Mouse (Mus musculus) myocyte (in vitro differentiated cells): ENCODE measurements around the gene Mtx1. TPM values are rescaled to one million over a fixed set of nuclear protein-coding genes. Genes with fewer than 3 reads are reported as not detected.

ENCODE experiments used
- H3K27me3 ChIP-seq: one replicate; pipeline ENCODE4 v1.6.1; 2011; ENCODE audit not compliant: control insufficient read depth, insufficient read depth, insufficient read length
- H3K36me3 ChIP-seq: one replicate; pipeline ENCODE4 v1.6.1; 2011; ENCODE audit not compliant: control insufficient read depth, insufficient read depth
- H3K4me2 ChIP-seq: one replicate; pipeline ENCODE4 v1.6.1; 2011; ENCODE audit warnings: low read depth, control low read depth
- H3K4me3 ChIP-seq: one replicate; pipeline ENCODE4 v1.5.1; 2011; ENCODE audit warnings: mild to moderate bottlenecking, control low read depth, moderate library complexity
- H3K79me2 ChIP-seq: one replicate; pipeline ENCODE4 v1.6.1; 2011; ENCODE audit not compliant: control insufficient read depth, insufficient read depth
- H3ac ChIP-seq: one replicate; pipeline ENCODE4 v1.6.1; 2011; ENCODE audit not compliant: control insufficient read depth, insufficient read length
- CEBPB ChIP-seq: IDR thresholded peaks from 2 replicates; pipeline ENCODE4 v1.6.1; 2011; ENCODE audit warnings: mild to moderate bottlenecking, moderate library complexity; ENCODE audit not compliant: poor library complexity, insufficient read depth, severe bottlenecking
- E2F4 ChIP-seq: IDR thresholded peaks from one replicate; pipeline ENCODE4 v1.6.1; 2011; ENCODE audit warnings: mild to moderate bottlenecking, control low read depth, moderate library complexity; ENCODE audit not compliant: insufficient read depth
- MAX ChIP-seq: IDR thresholded peaks from one replicate; pipeline ENCODE4 v1.6.1; 2011; ENCODE audit warnings: low read depth, mild to moderate bottlenecking, control low read depth
- MYOD1 ChIP-seq, 3 experiments: IDR thresholded peaks; one replicate each; pipeline ENCODE4 v1.6.1; 2011; ENCODE audit warnings: control low read depth in 2 of 3, low read depth in 2 of 3, mild to moderate bottlenecking in 2 of 3, moderate library complexity in 1 of 3; ENCODE audit not compliant: insufficient read length in 2 of 3, control insufficient read depth in 1 of 3
- MYOG ChIP-seq, 3 experiments: IDR thresholded peaks; one replicate each; pipeline ENCODE4 v1.6.1; 2011; ENCODE audit warnings: control low read depth in 2 of 3, low read depth in 2 of 3, mild to moderate bottlenecking in 2 of 3; ENCODE audit not compliant: insufficient read length in 2 of 3, control insufficient read depth in 1 of 3, insufficient read depth in 1 of 3
- POLR2A ChIP-seq: IDR thresholded peaks from one replicate; pipeline ENCODE4 v1.6.1; 2011; ENCODE audit warnings: low read depth, mild to moderate bottlenecking, control low read depth, moderate library complexity; ENCODE audit not compliant: insufficient read length
- POLR2AphosphoS2 ChIP-seq: IDR thresholded peaks from one replicate; pipeline ENCODE4 v1.6.1; 2011; ENCODE audit warnings: low read depth, control low read depth; ENCODE audit not compliant: insufficient read length
- REST ChIP-seq: IDR thresholded peaks from one replicate; pipeline ENCODE4 v1.6.1; 2011; ENCODE audit warnings: mild to moderate bottlenecking, control low read depth, moderate library complexity; ENCODE audit not compliant: insufficient read depth, insufficient read length
- SRF ChIP-seq: IDR thresholded peaks from one replicate; pipeline ENCODE4 v1.6.1; 2011; ENCODE audit warnings: low read depth; ENCODE audit not compliant: control insufficient read depth, insufficient read length
- TCF12 ChIP-seq: IDR thresholded peaks from one replicate; pipeline ENCODE4 v1.6.1; 2011; ENCODE audit warnings: mild to moderate bottlenecking, control low read depth; ENCODE audit not compliant: poor library complexity, insufficient read depth, severe bottlenecking
- TCF3 ChIP-seq: IDR thresholded peaks from one replicate; pipeline ENCODE4 v1.6.1; 2011; ENCODE audit warnings: low read depth, control low read depth; ENCODE audit not compliant: insufficient read length
- USF1 ChIP-seq: IDR thresholded peaks from one replicate; pipeline ENCODE4 v1.6.1; 2011; ENCODE audit warnings: low read depth, mild to moderate bottlenecking, control low read depth, moderate library complexity
- polyA plus RNA-seq: library from polyadenylated mRNA; unstranded; fragments of >200 nt; fragmentation: generic; extraction: Trizol; gene quantifications from one replicate; pipeline ENCODE4 v1.2.1, GENCODE M21; 2012; ENCODE audit warnings: missing spikeins

Mtx1 gene
- polyA plus RNA-seq, 1 experiment: 114 TPM

GRCm38 (mm10) chr3:89214681-89215411 is 12.0 kb downstream of the Mtx1 start, which contains the start of gene Thbs3:
Gene Thbs3 (plus strand): TSS chr3:89215180.
- TF ChIP-seq CEBPB (no peak), MYOD1 (IDR thresholded peaks at IDR 0.05; ENCODE audit: control insufficient read depth in 1 of 3, insufficient read length in 2 of 3, low read depth in 2 of 3) (no peak), POLR2A (no peak), TCF12 (no peak), MYOG (IDR thresholded peaks at IDR 0.05; ENCODE audit: control insufficient read depth in 1 of 3, insufficient read depth in 1 of 3, insufficient read length in 2 of 3, low read depth in 2 of 3) (no peak), MAX (no peak), REST (no peak), SRF (no peak), POLR2AphosphoS2 (no peak)
- Histone ChIP-seq H3K36me3 (peaks cover 3% of the 10 kb centered on the region), H3K4me3 (peak within 1 kb of the TSS; percentile 50), H3K27me3 (no peaks in the 10 kb centered on the region), H3K4me2 (peak within 1 kb of the TSS; percentile 88), H3K79me2 (peaks cover 12% of the 10 kb centered on the region), H3ac (peak within 1 kb of the TSS; percentile 52)

GRCm38 (mm10) chr3:89213803-89214530 is 12.9 kb downstream of the Mtx1 start:
- Histone ChIP-seq H3K79me2 (peaks cover 12% of the 10 kb centered on the region), H3K27me3 (no peaks in the 10 kb centered on the region), H3K4me3 (peak overlapping the region; percentile 50), H3K4me2 (peak overlapping the region; percentile 88), H3ac (peak overlapping the region; percentile 52), H3K36me3 (peaks cover 4% of the 10 kb centered on the region)
- TF ChIP-seq POLR2A: peak; percentile 57
- no peak for TF ChIP-seq MYOG (IDR thresholded peaks at IDR 0.05; ENCODE audit: control insufficient read depth in 1 of 3, insufficient read depth in 1 of 3, insufficient read length in 2 of 3, low read depth in 2 of 3)
- peak; percentile 43 for TF ChIP-seq POLR2AphosphoS2
- TF ChIP-seq USF1: no peak
- TF ChIP-seq TCF12: no peak

GRCm38 (mm10) chr3:89210731-89211130 is 16.2 kb downstream of the Mtx1 start:
- Histone ChIP-seq H3K79me2 (peaks cover 12% of the 10 kb centered on the region), H3K4me2 (no peak overlapping the region), H3K4me3 (no peak overlapping the region), H3K36me3 (peaks cover 20% of the 10 kb centered on the region), H3ac (no peak overlapping the region), H3K27me3 (no peaks in the 10 kb centered on the region)
- no peak for TF ChIP-seq POLR2A
- TF ChIP-seq MYOD1 (IDR thresholded peaks at IDR 0.05; ENCODE audit: control insufficient read depth in 1 of 3, insufficient read length in 2 of 3, low read depth in 2 of 3): no peak
- no peak for TF ChIP-seq REST
- TF ChIP-seq TCF12: no peak
- no peak for TF ChIP-seq POLR2AphosphoS2
- TF ChIP-seq USF1: no peak
- TF ChIP-seq TCF3: no peak
- no peak for TF ChIP-seq SRF
- no peak for TF ChIP-seq CEBPB
- no peak for TF ChIP-seq MYOG (IDR thresholded peaks at IDR 0.05; ENCODE audit: control insufficient read depth in 1 of 3, insufficient read depth in 1 of 3, insufficient read length in 2 of 3, low read depth in 2 of 3)
- no peak for TF ChIP-seq MAX
- TF ChIP-seq E2F4: no peak

GRCm38 (mm10) chr3:89210162-89210561 is 16.7 kb downstream of the Mtx1 start:
- TF ChIP-seq E2F4: no peak
- no peak for TF ChIP-seq TCF12
- TF ChIP-seq POLR2AphosphoS2: no peak
- H3K4me3 ChIP-seq: no peak overlapping the region
- H3K79me2 ChIP-seq: peaks cover 12% of the 10 kb centered on the region
- H3K27me3 ChIP-seq: no peaks in the 10 kb centered on the region
- no peak overlapping the region for H3K4me2 ChIP-seq
- peaks cover 20% of the 10 kb centered on the region for H3K36me3 ChIP-seq
- no peak overlapping the region for H3ac ChIP-seq

- no peak overlapping the region for H3K4me3 ChIP-seq
- peaks cover 12% of the 10 kb centered on the region for H3K79me2 ChIP-seq
- TF ChIP-seq SRF (no peak), TCF12 (no peak), MAX (no peak)
- no peaks in the 10 kb centered on the region for H3K27me3 ChIP-seq
- peaks cover 20% of the 10 kb centered on the region for H3K36me3 ChIP-seq
- no peak overlapping the region for H3ac ChIP-seq
- H3K4me2 ChIP-seq: no peak overlapping the region
Measured at GRCm38 (mm10) chr3:89209731-89210130, 17.2 kb downstream of the Mtx1 start.
